Mouse (Mus musculus): ENCODE results near the gene Arhgap25.
A peak's percentile ranks its signal among the peaks of the same experiment; 100 is the strongest.
"Not testable (repeated sequence)": the region's sequence is repeated elsewhere in the genome, so short reads cannot be mapped to it uniquely, and the experiment has no call there.

The Arhgap25 gene

DNA sequence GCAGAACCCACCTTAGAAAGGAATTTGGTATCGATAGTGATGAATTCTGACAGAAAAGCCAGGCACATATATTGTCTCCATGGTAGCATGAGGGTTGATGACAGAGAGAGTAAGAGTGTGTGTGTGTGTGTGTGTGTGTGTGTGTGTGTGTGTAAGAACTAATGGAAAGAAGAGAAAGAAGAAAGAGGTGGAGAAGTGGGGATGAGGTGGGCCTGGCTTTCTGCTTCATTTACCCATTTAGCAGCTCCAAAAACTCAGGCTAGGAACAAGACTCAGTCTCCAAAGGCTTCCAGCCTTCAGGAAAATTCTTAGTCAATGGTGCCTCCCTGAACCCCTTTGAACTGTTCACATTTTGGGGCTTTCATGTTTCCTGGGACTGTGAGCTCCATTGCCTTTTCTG, 29.5 kb downstream of the Arhgap25 start:
- DNase-seq (ENCODE audit: low spot score in 2 of 2) = no peak

DNA sequence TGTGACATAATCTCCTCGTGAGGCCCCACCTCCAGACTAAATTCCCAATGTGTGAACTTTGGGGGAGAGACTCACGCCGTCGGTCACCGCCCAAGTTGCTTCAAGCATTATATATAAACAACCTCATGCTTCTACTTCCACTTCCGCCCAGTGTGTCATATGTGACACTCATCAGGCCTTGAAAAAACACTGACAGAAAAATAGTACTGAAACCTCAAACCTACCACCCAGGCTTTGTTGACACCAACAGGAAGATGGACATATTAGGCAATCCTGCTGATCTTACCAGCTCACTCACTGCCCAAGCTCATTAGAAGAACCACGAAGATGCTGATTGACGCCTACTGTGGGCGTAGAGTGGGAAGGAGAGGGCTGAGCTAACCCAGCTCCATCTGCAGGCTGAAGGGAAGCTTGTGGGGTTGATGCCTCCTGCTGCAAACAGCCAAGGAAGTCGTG, 30.2 kb downstream of the Arhgap25 start:
- no peak for DNase-seq (ENCODE audit: low spot score in 2 of 2)

DNA sequence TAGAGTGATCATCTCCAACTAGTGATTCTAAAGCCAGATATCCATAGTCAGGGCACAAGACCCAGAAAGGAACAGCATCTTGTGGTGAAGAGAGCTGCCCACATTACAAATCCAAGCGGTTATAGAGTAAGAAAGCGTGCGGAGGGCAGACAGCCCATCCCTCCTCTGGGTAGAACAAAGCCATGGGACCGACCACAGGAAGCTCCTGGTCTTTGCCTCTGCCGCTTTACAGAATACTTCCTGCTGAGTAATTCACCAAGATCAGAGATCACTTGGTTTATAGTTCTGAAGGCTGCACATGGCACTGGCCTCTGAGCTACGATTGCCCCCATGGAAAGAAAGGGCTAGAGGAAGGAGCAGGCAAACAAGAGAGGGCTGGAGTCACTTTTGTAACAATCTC, 30.6 kb downstream of the Arhgap25 start:
- no peak for DNase-seq (ENCODE audit: low spot score in 2 of 2)

DNA sequence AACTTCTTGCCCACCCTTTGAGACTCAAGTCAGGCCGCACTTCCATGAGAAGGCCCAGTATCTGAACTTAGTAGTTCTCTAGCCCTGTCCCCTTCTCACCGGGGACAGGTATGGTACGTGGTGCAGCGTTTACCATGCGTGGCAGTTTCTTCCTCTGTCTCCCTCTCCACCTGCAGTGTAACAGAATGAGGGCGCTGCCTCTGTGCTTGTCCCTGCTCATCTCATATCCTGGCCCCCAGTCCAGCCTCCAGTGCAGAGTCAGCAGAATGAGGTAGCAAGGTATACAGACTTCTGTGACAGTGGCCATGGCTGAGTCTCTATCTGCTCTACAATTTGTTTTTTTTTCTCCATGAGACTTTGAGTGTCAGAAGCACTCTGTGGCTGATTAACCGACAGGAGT, 32.4 kb downstream of the Arhgap25 start:
- no peak for DNase-seq (ENCODE audit: low spot score in 2 of 2)

DNA sequence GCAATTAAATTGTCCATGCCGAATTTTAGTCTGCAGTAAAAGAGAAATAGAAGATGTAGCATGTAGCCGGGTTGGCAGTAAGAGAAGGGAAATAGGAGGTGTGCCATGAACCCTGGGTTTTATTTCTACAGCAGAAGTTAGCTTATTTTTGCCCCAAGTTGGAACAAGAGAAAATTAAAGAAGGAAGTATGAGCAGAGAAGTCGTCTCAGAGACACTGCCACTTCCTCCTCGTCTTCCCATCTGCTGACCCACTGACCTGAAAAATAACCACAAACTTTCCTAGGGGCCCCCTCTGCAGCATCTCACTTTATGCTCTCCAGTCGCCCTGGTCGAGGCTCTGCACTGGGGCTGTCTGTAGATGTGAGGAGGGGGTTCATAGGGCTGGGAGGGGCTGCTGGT, 33.3 kb downstream of the Arhgap25 start:
- no peak for DNase-seq (ENCODE audit: low spot score in 2 of 2)

DNA sequence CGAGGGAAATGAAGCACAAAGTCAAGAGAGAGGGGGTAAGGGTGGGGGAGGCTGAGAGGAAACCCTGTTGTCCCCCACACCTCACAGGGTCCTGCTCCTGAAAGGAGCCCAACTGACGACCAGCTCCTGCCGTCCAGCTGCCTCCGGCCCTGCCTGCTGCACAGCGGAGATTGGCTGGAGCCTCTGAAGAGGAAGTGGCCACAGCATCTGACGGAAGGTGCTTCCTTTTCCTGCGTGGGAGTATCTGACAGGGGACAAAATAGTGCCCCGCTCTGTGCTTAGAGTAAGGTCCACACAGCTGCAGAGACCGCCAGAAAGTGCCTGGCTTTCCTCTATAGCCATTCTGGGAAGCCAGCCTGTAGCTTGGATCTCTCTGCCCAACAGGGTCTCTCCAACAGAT, 36.9 kb downstream of the Arhgap25 start:
- DNase-seq (ENCODE audit: low spot score in 2 of 2) = no peak

DNA sequence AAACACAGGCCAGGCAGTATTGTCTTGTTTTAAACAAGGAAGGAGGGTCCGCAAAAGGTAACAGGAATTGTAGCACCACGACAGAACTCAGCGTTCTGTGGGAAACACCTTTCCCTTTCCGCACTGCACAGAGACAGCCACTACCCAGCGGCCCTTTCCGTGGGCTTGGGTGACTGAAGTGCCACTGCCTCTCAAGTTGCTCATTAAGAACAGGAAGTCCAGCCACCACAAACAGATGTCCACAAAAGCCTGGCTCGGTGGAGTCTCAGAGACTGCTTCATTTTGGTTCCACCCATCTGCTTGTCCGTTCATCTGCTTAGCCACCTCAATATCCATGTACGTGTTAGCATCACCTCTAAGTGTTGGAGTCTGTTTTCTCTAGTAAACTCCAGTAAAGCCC, 38.7 kb downstream of the Arhgap25 start:
- DNase-seq (ENCODE audit: low spot score in 2 of 2) = no peak

DNA sequence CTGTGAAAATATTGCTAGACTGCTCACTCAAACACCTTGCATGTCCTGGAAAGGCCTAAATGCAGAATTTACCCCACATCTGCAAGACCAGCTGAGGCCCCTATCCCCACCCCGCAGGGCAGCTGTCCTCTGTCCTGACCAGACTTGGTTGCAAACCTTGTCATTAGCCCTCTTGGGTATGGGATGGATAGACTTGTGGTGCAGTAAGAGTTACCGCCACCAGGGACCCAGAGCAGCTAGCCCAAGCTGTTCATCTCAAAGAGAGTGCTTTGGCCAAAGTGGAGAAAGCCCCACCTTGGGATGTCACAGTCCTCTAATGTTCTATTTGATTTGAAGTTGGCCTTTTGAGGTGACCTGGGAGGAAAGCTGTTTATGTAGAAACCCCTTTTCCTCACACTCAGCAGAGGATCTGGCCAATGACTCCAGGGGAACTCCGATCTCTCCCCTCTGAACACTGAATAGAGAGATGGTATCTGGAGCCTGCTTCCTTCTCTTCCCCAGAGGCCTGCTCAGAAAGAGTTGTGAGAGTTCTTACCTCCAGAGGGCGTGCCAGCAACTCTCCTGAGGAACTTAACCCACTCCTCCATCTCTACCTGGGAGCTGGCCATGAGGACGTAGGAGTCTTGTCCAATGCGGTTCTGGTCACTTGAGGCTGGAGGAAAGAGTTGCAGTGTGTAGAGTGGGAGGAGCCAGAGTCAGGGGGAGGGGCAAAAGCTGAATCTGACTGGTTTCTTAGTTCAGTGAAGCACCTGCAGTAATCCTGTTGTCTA, 45.2 kb downstream of the Arhgap25 start:
- DNase-seq (ENCODE audit: low spot score in 2 of 2) = no peak

DNA sequence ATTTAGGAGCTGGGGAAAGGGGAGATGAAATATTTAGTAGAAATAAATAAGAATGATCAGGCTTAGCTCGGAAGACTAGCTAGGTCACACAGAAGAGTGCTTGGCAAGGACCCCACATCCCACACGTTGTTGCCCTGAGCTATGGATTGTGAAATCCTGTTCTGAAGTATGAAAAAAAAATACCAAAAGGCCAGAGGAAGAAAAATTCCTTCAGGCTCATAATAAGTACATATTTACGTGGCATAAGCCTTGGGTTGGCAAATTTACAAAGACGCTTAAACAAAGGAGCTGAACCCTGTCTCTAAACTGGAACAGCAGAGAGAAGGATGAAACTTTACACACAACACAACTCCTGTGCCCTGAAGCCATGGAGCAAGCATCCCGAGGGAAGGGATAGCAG, 48.3 kb downstream of the Arhgap25 start:
- DNase-seq (ENCODE audit: low spot score in 2 of 2) = no peak

DNA sequence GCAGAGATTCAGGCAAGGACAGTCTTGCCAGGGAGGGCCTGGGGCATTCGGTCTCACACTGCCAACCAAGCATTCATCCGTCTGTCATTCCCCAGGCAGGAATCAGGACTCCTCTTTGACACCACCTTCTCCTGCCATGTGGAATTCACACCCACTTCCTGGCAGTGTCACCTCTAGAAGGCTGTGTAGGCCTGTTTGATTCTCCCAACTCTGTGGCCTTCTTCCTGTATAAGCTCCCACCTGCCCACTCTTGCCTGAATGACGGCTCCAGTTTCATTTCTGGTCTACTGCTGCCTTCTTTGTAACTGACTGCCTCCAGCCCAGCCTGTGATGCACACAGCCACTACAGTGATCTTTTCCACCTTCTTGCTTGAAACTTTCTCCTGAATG, 49.2 kb downstream of the Arhgap25 start:
- DNase-seq (ENCODE audit: low spot score in 2 of 2) = peak in 1 of 2 experiments; percentile 8

DNA sequence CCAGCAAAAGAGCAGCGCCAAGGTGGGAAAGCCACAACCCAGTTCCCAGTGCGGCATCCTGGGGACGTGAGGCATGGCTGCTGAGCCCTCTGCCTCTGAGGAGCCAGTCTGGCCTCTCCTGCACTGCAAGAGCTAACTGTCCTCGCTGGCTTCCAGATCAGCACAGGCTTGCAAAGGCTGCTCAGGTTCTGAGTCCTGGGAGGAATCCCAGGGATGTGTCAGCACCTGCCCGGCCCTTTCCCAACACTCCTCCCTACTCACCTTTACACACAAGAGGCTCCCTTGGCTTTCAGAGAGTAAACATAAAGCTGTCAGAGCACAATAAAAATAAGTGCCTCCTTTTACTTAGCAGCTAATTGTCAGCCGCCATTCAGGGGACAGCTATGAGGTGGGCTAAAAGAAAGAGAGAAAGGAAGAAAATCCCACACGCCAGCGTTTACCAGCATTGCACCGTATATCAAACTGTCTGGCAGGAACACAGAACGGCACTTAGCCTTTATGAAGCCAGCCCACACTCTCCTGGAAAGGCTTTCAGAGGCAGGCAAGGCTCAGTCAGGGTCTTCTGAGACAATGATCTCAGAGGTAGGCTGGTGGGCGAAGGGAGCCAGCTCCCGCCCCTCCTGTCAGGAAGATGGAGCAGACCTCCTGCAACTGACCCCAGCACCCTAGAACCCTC, 49.7 kb downstream of the Arhgap25 start:
- DNase-seq (ENCODE audit: low spot score in 2 of 2) = no peak

DNA sequence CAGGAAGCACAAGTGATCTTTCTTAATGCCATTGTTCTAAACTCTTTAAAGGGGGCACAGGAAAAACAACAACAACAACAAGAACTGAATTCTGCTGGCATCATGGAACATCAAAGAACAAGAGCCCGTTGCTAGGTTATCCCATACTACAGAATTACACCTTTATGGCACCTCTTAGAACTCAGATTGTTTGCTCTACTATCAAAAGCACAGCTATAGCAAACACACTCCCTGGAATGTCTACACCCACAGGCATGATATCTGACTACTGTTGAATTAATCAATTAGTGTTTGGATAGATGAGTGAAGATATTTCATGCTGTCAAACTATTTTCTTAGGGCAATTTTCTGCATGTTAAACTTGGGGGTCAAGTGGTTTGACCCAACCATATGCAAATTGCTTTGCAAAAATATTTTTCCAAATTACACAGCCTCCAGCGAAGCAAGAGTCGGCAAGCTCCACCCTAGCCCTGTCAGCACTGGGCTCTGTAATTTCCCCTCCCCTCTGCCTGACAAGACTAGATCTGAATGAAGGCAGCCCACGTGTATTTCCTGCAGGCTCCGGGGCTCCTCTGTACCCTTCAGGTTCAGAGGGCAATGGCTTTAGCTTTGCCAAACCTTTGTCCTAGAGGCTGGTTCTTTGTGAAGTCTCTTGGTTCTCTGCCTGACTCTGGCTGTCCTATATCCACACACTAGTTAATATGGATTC, 53.6 kb downstream of the Arhgap25 start:
- DNase-seq (ENCODE audit: low spot score in 2 of 2) = no peak

DNA sequence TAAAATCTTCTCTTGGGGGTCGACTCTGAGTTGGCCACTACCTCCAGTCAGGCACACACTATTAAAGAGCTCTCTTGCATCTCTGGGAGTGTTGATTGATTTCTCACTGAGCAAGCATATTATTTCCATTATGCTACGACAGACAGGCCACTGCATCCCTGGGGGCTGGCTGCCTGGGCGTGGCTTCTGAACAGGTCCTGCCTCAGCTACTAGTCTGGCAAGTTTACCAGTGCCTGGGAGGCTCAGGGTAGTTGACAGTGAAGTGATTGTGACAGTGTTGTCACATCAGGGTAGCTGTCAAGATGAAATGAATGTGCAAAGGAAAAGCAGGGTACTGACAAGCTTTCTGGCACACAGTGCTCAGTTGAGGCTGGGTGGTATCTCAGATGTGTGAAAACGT, 54.2 kb downstream of the Arhgap25 start:
- DNase-seq (ENCODE audit: low spot score in 2 of 2) = no peak

DNA sequence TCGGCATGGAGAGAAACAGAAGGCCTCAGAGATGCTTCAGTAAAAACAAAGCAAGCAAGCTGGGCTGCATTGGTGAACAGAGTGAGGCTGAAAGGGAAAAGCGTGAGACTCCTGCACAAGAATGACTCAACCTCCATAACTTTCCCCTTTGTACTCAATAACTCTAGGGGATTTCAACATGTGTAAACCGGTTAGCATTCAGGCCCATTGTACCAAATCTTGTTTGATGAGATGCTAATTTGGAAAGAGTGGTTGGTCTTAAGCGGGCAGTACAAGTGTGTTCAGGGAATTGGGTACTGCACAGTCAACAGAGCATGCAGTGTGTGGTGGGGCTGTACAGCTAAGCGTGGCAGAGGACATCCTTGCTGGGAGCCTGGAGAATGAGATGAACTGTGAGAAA, 57.8 kb downstream of the Arhgap25 start:
- DNase-seq (ENCODE audit: low spot score in 2 of 2) = no peak

DNA sequence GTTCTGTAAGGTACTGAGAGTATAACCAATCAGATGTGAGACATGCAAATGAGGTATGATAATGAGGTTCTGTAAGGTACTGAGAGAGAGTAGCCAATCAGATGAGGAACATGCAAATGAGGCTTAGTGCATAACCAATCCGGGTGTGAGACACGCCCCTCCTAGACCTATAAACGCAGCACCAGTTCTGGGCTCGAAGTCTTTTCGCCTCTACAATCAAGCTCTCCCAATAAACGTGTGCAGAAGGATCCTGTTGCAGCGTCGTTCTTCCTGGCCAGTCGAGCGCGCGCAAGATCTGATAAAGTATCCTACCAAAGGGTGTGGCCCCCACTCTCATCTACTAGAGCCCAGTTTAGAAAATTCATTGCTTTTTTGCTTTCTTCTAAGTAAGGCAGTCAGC, 63.0 kb downstream of the Arhgap25 start:
- DNase-seq (ENCODE audit: low spot score in 2 of 2) = not testable (repeated sequence)

DNA sequence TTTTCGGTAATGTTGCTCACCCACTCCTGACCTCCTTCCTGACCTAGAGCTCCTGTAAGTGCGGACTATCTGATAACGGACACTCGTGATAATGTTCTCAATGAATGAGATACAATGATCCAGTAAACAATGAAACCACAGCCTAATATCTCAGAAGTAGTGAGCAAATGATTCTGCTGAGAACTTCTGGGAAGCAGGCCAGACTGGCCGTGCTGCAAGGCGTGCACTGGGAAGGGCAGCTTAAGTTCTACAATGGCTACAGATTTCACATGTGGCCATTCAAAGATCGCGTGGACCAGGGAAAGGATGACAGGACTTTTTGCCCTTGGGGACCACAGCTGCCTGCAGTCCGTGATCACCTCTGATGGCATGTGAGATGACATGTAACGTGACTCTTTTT, 64.7 kb downstream of the Arhgap25 start:
- DNase-seq (ENCODE audit: low spot score in 2 of 2) = no peak

DNA sequence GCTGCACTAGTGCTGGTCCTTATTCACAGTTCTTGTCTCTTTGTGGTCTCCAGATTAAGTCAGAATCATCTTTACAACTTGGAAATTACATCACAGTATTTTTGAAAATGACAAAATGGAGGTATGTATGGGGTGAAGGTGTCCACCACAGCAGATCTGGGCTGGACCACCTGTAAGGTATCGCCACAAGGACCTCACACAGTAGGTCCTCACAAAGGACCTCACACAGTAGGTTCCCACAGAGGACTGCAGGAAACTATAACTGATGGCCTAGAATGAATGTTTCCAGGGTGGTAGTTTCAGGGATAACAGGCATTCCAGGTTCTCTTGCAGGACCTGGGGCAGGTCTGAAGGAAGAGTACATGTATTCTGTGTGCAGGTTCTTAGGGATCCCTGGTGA, 65.7 kb downstream of the Arhgap25 start:
- no peak for DNase-seq (ENCODE audit: low spot score in 2 of 2)

DNA sequence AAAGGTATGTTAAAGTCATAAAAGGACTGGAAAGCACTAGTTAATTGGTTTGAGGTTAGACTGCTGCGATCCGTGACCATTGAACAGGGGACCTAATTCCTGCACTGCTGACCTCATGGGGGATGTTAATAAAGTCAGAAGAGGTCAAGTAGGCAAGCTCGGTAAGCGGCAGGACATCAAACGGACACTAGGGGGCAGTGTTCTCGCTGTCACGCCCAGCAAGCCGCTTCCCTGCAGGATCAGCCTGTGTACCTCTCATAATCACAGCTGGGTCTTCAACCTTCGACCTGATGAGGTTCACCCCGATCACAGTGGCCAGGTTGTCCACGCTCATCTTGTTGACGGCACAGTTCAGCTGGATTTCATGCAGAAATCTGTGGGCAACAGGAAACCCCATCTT, 66.8 kb downstream of the Arhgap25 start:
- peak; percentile 19 to 32 for DNase-seq (ENCODE audit: low spot score in 2 of 2)

DNA sequence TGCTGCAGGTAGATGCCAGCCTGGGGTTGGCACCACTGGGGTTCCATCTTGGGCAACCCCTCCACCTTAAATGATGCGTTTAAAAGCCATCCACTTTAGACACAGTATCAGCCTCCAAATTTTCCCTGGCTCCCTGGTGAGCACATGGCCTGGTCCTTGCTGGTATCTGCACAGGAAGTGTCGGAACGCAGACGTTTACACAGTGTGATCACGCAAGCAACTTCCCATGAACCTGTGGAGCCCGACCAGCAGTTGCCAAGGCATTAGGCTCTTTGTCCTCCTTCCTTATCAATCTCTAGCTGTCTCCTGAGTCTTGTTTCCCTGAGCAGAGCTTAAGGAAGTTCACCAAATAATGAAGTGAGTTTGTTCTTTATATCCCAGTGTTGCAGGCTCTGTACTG, 77.6 kb downstream of the Arhgap25 start:
- no peak for DNase-seq (ENCODE audit: low spot score in 2 of 2)

DNA sequence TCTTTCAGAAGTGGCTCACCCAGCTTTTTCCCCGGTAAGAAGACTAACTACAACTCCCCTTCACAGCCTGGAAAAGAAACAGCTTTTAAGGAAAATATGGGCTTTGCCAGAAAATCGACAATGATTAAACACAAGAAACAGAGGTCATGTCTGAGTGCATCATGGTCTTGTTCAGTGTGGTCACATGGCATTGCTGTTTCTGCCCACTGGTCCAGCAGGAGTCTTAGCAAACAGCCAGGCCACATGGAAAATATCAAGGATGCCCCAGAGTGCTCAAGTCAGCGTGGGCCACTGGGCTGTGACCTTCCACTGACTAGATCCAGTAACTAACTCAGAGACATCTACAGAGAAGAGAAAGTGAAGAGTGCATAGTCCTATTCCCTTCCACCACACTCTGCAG, 81.3 kb downstream of the Arhgap25 start:
- DNase-seq (ENCODE audit: low spot score in 2 of 2) = no peak

DNA sequence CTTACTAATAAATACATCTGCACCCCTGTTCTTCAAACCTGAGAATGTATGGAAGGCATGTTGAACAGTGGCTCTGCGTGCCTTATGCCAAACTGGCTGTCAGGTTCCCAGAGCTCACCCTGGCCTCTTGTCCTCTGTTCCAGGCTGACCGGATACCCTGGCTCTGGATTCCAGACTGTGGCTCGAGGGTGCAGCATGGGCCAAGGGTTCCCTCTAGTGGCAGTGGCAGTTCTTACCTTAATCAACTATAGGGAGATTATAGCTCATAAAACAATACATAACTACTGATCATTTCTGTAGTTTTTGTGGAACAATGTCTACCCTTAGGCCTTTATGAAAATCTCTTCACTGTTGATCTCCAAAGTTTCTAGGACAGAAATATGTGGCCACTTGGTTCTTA, 82.0 kb downstream of the Arhgap25 start:
- no peak for DNase-seq (ENCODE audit: low spot score in 2 of 2)

DNA sequence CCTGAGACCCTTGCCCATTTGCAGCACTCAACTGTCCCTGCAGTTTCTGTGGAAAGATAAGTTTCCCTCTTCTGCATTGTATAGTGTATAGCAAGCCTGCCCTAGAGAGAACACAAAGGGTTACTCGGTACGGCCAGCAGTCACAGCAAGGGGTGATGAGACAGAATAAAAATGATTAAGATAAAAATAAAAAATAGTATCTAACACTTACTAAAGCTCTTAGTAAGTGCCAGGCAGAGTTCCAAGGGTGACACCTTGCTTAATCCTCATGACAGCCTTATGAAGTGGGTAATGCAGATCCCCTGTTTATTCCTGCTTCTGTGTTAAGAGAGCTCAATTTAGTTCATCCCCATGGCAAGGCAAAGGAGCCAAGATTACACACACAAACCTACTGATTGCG, 83.5 kb downstream of the Arhgap25 start:
- no peak for DNase-seq (ENCODE audit: low spot score in 2 of 2)

DNA sequence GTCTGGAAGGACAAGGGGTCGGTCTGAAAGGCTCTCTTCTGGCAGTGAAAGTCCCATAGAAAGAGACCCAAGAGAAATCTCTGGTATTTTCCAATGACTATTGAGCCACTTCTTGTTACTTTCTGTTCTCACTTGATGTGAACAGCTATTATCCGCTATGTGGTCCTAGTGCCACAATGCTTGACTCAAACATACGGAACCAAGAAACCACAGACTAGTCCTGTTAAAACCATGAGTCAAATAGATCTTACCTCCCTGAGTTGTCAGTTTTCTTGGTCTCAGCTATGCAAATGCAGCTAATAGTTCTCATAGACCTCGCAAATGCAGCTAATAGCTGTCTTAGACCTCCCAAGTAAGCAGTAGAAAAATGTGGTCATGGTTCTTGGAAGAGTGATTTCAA, 85.8 kb downstream of the Arhgap25 start:
- no peak for DNase-seq (ENCODE audit: low spot score in 2 of 2)
